8 mouse cellular contexts compared by ENCODE assay signal in genomic region chr11:76454492-76454891, GRCm38 (mm10). TPM values are rescaled to one million over a fixed set of nuclear protein-coding genes. Genes with fewer than 3 reads are reported as not detected.
DNase-seq lines count a peak whose midpoint lies in the region; ATAC-seq and TF ChIP-seq lines count a peak whose summit lies in the region.
"Had no signal": no experiment of that assay in that cellular context is flagged by ENCODE, and none has a peak within 500 bp of the region (broad histone marks: within the 10 kb centered on the region; RNA-seq: fewer than 3 reads in every experiment).

No protein-coding gene starts in this region.

- H3K27me3 ChIP-seq in heart, embryonic 16.5 days (ENCODE audit: control insufficient read depth, insufficient read depth, low read length): no peaks in the 10 kb centered on the region
- H3K27me3 ChIP-seq in small intestine, adult 2 months (ENCODE audit: control insufficient read depth, insufficient read depth, low read length): no peaks in the 10 kb centered on the region

- H3K4me3 ChIP-seq in heart, embryonic 16.5 days (ENCODE audit: low read length): no peak overlapping the region
- H3K4me3 ChIP-seq in small intestine, adult 2 months (ENCODE audit: low read depth, low read length): no peak overlapping the region

- DNase-seq in ES-CJ7 (ENCODE audit: low read depth, low spot score): peak; percentile 83
- DNase-seq in adrenal gland, adult 18-20 months (ENCODE audit: low spot score in 2 of 2): peak; percentile 65 to 79
- peak; percentile 88 for DNase-seq in embryo, embryonic 11 days
- peak; percentile 64 to 76 for DNase-seq in layer of hippocampus, adult 18-20 months (ENCODE audit: low spot score in 2 of 2)
- peak; percentile 73 to 78 for DNase-seq in lung, postnatal 4 days

- no peaks in the 10 kb centered on the region for H3K9me3 ChIP-seq in heart, embryonic 16.5 days (replicated peaks; ENCODE audit: control insufficient read depth, low read length)

- 43% methylated on average over 5 of the region's 5 CpGs for WGBS in heart, embryonic 16.5 days
- WGBS in small intestine, adult 2 months: 67% methylated on average over 5 of the region's 5 CpGs

- H3K9ac ChIP-seq in heart, embryonic 16.5 days (ENCODE audit: low read length): no peak overlapping the region

- H3K4me1 ChIP-seq in heart, embryonic 16.5 days (ENCODE audit: control insufficient read depth, insufficient read depth, low read length): peaks cover 5% of the 10 kb centered on the region
- peaks cover 3% of the 10 kb centered on the region; the same call in 1 of the 2 replicates for H3K4me1 ChIP-seq in small intestine, adult 2 months (ENCODE audit: control insufficient read depth, insufficient read depth, insufficient read length, low read length)

- peak; percentile 81 for TF ChIP-seq CTCF in small intestine, adult 2 months (IDR thresholded peaks at IDR 0.05; ENCODE audit: extremely low read depth, insufficient read length, insufficient replicate concordance, low read depth, low read length)

- no peak overlapping the region for H3K27ac ChIP-seq in heart, embryonic 16.5 days (ENCODE audit: low read length)
- H3K27ac ChIP-seq in small intestine, adult 2 months (ENCODE audit: insufficient read depth, low read depth, low read length): no peak overlapping the region
- H3K27ac ChIP-seq: macrophage had no signal

- H3K36me3 ChIP-seq in heart, embryonic 16.5 days (ENCODE audit: control insufficient read depth, insufficient read depth): peaks cover 24% of the 10 kb centered on the region
- peaks cover 82% of the 10 kb centered on the region for H3K36me3 ChIP-seq in small intestine, adult 2 months (ENCODE audit: control insufficient read depth, insufficient read depth, low read length)

- peak; percentile 75 for ATAC-seq in heart, embryonic 16.5 days (replicated peaks; ENCODE audit: extremely low read depth, insufficient read depth, low FRiP score)

- H3K4me2 ChIP-seq in heart, embryonic 16.5 days (ENCODE audit: low read depth, low read length): no peak overlapping the region

- no peak for TF ChIP-seq POLR2A in small intestine, adult 2 months (IDR thresholded peaks at IDR 0.05; ENCODE audit: low read depth, low read length)

RNA-seq across cellular contexts. Expression of gene Timm22, which starts 47.7 kb away (rescaled TPM):
- 10 to 100 TPM; 35.7 to 51.2 TPM for total RNA-seq in adrenal gland, adult 18-20 months (2021)
- 81.6 and 84.4 TPM in 2 replicates for polyA plus RNA-seq in heart, embryonic 16.5 days (2015; fragmentation: Nextera tagmentation; extraction: Ambion mirVana)
- total RNA-seq in layer of hippocampus, adult 18-20 months (2021): 10 to 100 TPM; 31.8 to 32.6 TPM
- polyA plus RNA-seq in small intestine, adult 2 months (2012; rRNA removed): 8.9 and 10.3 TPM in 2 replicates

RNA-seq across cellular contexts. Expression of gene Nxn, which starts 55.6 kb away (rescaled TPM):
- 10 to 100 TPM; 20.4 to 34.1 TPM for total RNA-seq in adrenal gland, adult 18-20 months (2021)
- polyA plus RNA-seq in heart, embryonic 16.5 days (2015; fragmentation: Nextera tagmentation; extraction: Ambion mirVana): 20.8 and 21.2 TPM in 2 replicates
- total RNA-seq in layer of hippocampus, adult 18-20 months (2021): 10 to 100 TPM; 10.1 to 12.4 TPM
- 5.4 and 7.4 TPM in 2 replicates for polyA plus RNA-seq in small intestine, adult 2 months (2012; rRNA removed)
